Mouse (Mus musculus): ENCODE results near the gene Leo1. TPM values are rescaled to one million over a fixed set of nuclear protein-coding genes. Genes with fewer than 3 reads are reported as not detected.

The Leo1 gene
- polyA plus RNA-seq, 1 experiment: 1.0 TPM

DNA sequence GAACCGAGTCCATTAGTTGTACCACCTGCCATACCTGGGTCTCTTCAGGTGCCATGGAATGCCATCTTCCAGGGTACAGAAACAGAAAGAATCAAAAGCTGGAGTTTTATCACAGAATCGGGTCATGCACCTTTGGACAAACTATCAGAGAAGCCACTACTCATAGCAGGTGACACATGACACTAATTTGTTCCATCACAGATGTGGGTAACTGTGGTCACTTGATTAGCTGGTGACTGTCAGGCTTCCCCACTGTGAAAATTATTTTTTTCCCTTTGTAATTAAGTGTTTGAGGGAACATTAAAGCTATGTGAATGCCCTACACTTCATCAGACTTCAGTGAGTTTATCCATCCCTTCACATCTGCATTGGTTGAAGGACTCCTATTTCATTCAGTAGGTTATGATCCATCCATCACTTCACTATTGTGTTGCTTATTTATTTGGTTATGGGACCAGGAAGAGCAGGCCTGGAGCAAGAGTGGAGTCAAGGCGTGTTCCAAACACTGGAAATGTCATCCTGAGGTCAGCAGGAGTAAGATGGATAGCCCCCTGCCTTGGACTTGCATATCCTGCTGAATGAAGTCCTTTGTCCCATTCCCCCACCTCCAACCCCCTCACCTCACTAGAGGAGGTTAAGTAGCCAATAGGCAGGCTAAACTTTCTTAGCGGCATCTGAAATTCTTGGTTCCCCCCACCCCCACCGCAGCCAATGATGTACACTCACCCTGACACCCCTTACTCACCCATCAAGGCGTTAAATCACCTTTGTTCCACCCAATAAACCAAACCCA, 16.8 kb upstream of the Leo1 start:
- Histone ChIP-seq H3K4me1 (ENCODE audit: control insufficient read depth) (peaks cover 3% of the 10 kb centered on the region), H3K9me3 (ENCODE audit: control insufficient read depth, low read length) (no peaks in the 10 kb centered on the region), H3K36me3 (ENCODE audit: control insufficient read depth) (no peaks in the 10 kb centered on the region), H3K27me3 (ENCODE audit: control insufficient read depth) (no peaks in the 10 kb centered on the region; the same call in none of the 2 replicates), H3K4me3 (replicated peaks) (no peak overlapping the region)
- TF ChIP-seq TAL1 (IDR thresholded peaks at IDR 0.05; ENCODE audit: low read length) (no peak), GATA1 (IDR thresholded peaks at IDR 0.05; ENCODE audit: low read length) (no peak)

GRCm38 (mm10) chr9:75425796-75426391, 15.4 kb upstream of the Leo1 start:
- Histone ChIP-seq H3K36me3 (ENCODE audit: control insufficient read depth) (no peaks in the 10 kb centered on the region), H3K4me3 (replicated peaks) (no peak overlapping the region), H3K9me3 (ENCODE audit: control insufficient read depth, low read length) (no peaks in the 10 kb centered on the region), H3K4me1 (ENCODE audit: control insufficient read depth) (peaks cover 6% of the 10 kb centered on the region), H3K27me3 (ENCODE audit: control insufficient read depth) (no peaks in the 10 kb centered on the region; the same call in none of the 2 replicates)
- TF ChIP-seq TAL1 (IDR thresholded peaks at IDR 0.05; ENCODE audit: low read length): no peak
- no peak for TF ChIP-seq GATA1 (IDR thresholded peaks at IDR 0.05; ENCODE audit: low read length)

GRCm38 (mm10) chr9:75427366-75428273, 13.7 kb upstream of the Leo1 start:
- H3K27me3 ChIP-seq (ENCODE audit: control insufficient read depth): no peaks in the 10 kb centered on the region; the same call in 1 of the 2 replicates
- H3K4me1 ChIP-seq (ENCODE audit: control insufficient read depth): peaks cover 17% of the 10 kb centered on the region
- no peak for TF ChIP-seq GATA1 (IDR thresholded peaks at IDR 0.05; ENCODE audit: low read length)
- no peak for TF ChIP-seq TAL1 (IDR thresholded peaks at IDR 0.05; ENCODE audit: low read length)
- no peaks in the 10 kb centered on the region for H3K36me3 ChIP-seq (ENCODE audit: control insufficient read depth)
- no peaks in the 10 kb centered on the region for H3K9me3 ChIP-seq (ENCODE audit: control insufficient read depth, low read length)
- no peak overlapping the region for H3K4me3 ChIP-seq (replicated peaks)

GRCm38 (mm10) chr9:75428274-75428600, 13.1 kb upstream of the Leo1 start:
- Histone ChIP-seq H3K36me3 (ENCODE audit: control insufficient read depth) (no peaks in the 10 kb centered on the region), H3K4me3 (replicated peaks) (no peak overlapping the region), H3K4me1 (ENCODE audit: control insufficient read depth) (peaks cover 19% of the 10 kb centered on the region), H3K27me3 (ENCODE audit: control insufficient read depth) (no peaks in the 10 kb centered on the region), H3K9me3 (ENCODE audit: control insufficient read depth, low read length) (no peaks in the 10 kb centered on the region)
- TF ChIP-seq TAL1 (IDR thresholded peaks at IDR 0.05; ENCODE audit: low read length): no peak
- no peak for TF ChIP-seq GATA1 (IDR thresholded peaks at IDR 0.05; ENCODE audit: low read length)

DNA sequence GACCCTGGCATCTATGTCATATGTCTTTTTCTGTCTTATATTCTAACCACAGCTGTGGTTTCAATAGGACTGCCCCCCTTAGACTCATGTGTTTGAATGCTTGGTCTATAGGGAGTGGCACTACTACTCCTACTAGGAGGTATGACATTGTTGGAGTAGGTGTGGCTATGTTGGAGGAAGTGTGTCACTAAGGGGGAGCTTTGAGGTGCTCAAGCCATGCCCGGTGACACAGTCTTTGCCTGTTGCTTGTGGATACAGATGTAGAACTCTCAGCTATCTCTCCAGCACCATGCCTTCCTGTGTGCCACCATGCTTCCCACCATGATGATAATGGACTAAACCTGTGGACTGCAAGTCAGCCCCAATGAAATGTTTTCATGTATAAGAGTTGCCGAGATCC, 12.3 kb upstream of the Leo1 start:
- no peak for TF ChIP-seq TAL1 (IDR thresholded peaks at IDR 0.05; ENCODE audit: low read length)
- no peak for TF ChIP-seq GATA1 (IDR thresholded peaks at IDR 0.05; ENCODE audit: low read length)
- peaks cover 20% of the 10 kb centered on the region for H3K4me1 ChIP-seq (ENCODE audit: control insufficient read depth)
- H3K36me3 ChIP-seq (ENCODE audit: control insufficient read depth): no peaks in the 10 kb centered on the region
- no peaks in the 10 kb centered on the region for H3K9me3 ChIP-seq (ENCODE audit: control insufficient read depth, low read length)
- H3K27me3 ChIP-seq (ENCODE audit: control insufficient read depth): no peaks in the 10 kb centered on the region
- no peak overlapping the region for H3K4me3 ChIP-seq (replicated peaks)

GRCm38 (mm10) chr9:75429657-75430056, 11.7 kb upstream of the Leo1 start:
- peaks cover 22% of the 10 kb centered on the region for H3K4me1 ChIP-seq (ENCODE audit: control insufficient read depth)

DNA sequence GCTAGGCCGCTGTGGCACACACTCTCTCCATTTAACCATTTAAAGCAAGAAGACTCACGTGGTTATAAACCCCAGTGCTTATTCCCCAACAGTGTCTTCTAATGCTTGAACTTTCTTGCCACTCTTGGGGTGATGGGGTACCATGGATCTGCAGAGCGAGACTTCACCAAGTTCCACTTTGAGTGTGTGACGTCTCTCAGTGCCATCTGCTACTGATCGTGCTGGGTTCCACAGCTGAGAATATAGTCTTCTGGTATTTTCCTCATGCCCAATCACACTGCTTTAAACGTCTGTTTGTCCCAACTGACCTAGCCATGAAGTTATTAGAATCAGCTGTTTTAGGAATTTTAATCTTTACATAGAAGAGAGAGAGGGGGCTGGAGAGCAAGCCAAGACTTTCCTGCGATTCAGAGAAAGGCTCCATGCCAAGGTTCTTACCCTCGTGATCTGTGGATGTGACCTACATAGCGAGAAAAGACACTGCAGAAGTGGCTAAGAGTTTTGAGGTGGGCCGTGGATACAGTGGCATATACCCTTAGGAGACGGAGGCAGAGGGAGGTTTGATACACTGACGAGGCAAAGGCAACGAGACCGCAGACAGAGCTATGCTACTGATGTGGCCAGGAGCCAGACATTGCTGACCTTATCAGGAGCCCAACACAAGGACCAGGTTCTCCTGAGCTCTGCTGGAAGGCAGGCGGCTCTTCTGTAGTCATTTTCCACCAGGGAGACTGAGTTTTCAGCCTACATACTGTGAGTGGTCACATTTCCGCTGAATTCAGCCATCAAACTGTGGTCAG, 10.3 kb upstream of the Leo1 start:
- Histone ChIP-seq H3K4me3 (replicated peaks) (no peak overlapping the region), H3K4me1 (ENCODE audit: control insufficient read depth) (peaks cover 27% of the 10 kb centered on the region), H3K9me3 (ENCODE audit: control insufficient read depth, low read length) (no peaks in the 10 kb centered on the region), H3K36me3 (ENCODE audit: control insufficient read depth) (no peaks in the 10 kb centered on the region), H3K27me3 (ENCODE audit: control insufficient read depth) (peaks cover 8% of the 10 kb centered on the region)
- TF ChIP-seq GATA1 (IDR thresholded peaks at IDR 0.05; ENCODE audit: low read length) (no peak), TAL1 (IDR thresholded peaks at IDR 0.05; ENCODE audit: low read length) (no peak)

More at GRCm38 (mm10) chr9:75429657-75430056, 11.7 kb upstream of the Leo1 start:
- Histone ChIP-seq H3K36me3 (ENCODE audit: control insufficient read depth) (no peaks in the 10 kb centered on the region), H3K27me3 (ENCODE audit: control insufficient read depth) (no peaks in the 10 kb centered on the region), H3K9me3 (ENCODE audit: control insufficient read depth, low read length) (no peaks in the 10 kb centered on the region), H3K4me3 (replicated peaks) (no peak overlapping the region)
- TF ChIP-seq GATA1 (IDR thresholded peaks at IDR 0.05; ENCODE audit: low read length): no peak
- TF ChIP-seq TAL1 (IDR thresholded peaks at IDR 0.05; ENCODE audit: low read length): no peak

DNA sequence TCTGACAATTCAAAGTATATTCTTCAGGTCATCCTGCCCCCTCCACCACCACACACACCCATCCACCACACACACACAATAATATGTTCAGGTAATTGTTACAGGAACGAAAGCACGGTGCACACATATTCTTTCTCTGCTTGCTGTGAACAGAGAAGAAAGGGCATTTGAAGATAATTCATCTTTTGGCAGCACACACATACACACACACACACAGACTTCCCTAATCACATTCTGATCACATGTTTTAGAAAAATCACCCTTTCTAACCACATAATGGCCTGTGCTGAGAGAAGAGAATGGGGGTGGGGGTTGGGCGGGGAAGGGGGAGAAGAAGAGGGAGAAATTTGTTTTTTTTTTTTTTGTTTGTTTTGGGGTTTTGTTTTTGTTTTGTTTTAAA, 8.6 kb upstream of the Leo1 start:
- Histone ChIP-seq H3K36me3 (ENCODE audit: control insufficient read depth) (no peaks in the 10 kb centered on the region), H3K4me1 (ENCODE audit: control insufficient read depth) (peaks cover 27% of the 10 kb centered on the region), H3K27me3 (ENCODE audit: control insufficient read depth) (peaks cover 9% of the 10 kb centered on the region), H3K4me3 (replicated peaks) (no peak overlapping the region), H3K9me3 (ENCODE audit: control insufficient read depth, low read length) (no peaks in the 10 kb centered on the region)
- TF ChIP-seq TAL1 (IDR thresholded peaks at IDR 0.05; ENCODE audit: low read length) (no peak), GATA1 (IDR thresholded peaks at IDR 0.05; ENCODE audit: low read length) (no peak)
